Mouse (Mus musculus): ENCODE measurements around the gene Pkd1l3.

DNA sequence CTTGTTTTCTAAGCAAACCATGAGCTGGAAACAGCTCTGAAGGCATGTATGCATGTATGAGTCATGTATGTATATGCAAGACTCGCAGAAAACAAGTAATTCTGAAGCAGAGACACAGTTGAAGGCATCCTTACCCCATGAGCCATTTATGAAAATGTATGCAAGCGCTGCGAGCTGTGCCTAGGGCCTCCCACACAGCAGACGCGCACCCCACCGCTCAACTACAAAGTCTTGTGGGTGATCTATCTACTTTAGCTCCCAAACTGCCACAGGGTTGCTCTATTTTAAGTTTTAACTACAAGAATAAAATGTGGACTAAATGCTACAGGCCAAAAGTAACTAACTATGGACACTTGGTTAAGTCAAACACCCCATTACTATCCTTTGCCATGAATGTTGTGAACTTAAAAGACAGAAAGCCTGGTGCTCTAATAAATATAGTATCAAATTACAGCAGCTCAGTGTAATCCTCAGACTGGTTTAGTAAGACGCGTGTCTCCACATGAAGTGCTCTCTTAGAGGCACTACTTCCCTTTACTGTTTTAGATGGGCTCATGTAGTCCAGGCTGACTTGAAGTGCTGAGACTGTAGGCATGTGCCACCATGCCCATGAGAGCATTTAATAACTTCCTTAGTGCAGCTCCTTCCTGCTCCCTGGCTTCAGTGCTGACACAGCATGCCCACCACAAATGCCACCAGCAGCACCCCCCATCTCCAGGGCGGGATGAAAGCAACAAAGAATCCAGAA lies 61.8 kb downstream of the Pkd1l3 start:
- TF ChIP-seq CTCF (IDR thresholded peaks at IDR 0.05; ENCODE audit: low read depth) (no peak), EP300 (IDR thresholded peaks at IDR 0.05; ENCODE audit: low read depth) (no peak)
